Mouse (Mus musculus) fat pad, adult 2 months (tissue): ENCODE results near the gene Hnf1b.

Experiments
- DNase-seq: peaks from one replicate; pipeline ENCODE4 v3.0.0-alpha.2; 2011; ENCODE audit warnings: low read depth, low spot score; ENCODE audit errors: extremely low read depth

Gene Hnf1b

DNA sequence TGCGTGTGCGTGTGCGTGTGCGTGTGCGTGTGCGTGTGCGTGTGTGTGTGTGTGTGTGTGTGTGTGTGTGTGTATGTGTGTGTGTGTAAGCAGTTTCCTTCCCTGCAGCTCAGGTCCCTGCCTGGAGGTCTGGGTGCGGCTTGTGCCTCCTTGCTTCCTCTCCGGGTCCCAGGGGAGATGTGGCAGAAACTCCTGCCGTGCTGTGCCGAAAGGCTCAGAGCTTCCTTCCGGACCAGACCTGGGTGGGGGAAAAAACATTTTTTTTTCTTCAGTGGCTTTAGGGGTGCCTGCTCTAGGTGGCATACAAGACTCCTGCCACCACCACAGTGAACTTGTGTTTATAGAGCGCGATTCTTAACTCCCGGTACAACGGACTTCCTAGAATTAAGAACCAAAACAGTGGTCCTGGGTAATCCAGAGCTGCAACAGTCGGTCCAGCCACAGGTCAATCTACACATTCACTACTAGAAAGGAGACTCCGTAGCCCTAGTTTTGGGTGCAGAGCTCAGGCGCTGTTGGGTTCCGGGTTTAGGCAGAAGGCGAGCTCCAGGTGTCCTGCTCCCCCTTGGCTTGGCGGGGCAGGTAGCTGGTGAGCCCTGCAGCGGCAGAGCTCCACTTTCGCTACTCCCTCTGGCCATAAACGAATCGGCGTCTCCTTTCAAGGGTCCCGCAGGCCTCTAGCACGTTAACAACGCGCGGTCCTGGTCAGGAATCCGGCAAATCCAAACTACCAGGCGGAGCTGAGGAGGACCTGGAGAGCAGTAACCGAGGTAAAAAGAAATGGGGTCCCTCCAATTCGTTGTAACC is at the start of gene Hnf1b:
Gene Hnf1b (plus strand): TSS at position 535 of the 807 bp plus-strand sequence.
- DNase-seq, result no peak

DNA sequence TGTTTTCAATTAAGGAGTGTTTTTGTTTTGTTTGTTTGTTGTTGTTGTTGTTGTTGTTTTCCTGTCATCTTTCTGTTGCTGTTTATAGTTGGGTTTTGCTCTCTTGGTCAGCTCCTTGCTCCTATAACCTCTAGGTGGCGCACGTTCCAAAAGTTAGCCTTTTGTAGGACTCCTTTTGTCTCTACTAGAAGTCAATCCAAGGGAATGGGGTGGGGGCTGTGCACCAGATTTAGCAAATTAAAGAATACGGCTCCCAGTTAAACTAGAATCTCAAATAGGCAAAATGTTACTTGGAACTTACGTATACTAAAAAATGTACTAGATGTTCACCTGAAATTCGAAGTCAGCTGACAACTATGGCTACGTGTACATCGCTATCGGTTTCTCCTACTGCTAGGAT is 47.7 kb upstream of the Hnf1b start:
- DNase-seq, result no peak

DNA sequence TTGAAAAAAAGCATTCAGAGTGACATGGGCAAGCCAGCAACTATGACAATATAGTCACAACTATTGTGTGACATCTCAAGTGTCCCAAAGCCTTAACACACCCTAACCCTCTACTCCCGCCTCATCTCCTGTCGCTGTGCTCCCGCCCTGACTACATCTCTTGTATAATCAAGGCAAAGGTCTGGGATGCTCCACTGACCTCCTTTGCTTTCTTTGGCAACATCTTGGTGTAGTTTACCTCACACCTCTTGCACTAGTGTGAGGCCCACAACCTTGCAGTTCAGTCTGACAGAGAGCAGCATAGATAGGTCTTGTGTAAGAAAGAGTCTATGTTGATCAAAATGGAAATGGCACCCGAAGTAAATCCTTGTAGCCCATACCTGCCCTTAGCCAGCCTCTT is 47.3 kb upstream of the Hnf1b start:
- no peak for DNase-seq

DNA sequence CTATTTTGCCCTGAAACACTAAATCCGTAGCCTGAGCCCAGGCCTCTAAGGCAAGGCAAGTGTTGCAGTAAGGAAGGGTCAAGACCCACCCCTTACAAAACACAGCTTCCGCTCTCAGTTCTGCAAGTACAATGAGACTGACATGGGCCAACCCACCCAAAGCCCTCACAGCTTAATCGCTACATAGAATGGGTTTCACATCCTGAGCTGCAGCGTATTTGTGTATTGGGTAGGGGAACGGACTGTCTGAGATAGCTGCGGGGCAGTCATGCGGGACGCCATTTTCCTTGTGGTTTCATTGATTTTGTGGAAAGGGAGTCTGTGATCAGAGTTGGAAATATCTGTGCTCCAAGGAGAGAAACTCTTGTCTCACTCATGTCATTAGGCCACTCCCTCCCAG is 39.4 kb upstream of the Hnf1b start:
- no peak for DNase-seq

DNA sequence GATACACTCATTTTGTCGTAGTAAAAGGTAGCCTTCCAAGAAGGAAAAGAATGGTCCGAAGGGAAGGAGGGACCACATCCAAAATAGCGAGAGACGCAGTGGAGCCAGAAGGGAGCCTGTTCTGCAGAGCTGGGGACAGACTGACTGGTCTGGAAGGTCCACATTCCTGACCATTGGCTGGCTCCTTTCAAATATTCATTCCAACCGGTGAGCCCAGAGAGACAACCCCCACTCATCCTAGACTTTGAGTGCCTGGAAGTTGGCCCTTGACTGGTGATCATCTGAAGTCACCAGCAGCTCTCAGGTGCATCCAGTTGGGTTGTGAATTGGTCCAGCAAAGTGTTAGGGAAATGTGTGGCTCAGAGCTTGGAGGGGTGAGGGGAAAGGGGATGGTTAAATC is 34.7 kb upstream of the Hnf1b start:
- no peak for DNase-seq

DNA sequence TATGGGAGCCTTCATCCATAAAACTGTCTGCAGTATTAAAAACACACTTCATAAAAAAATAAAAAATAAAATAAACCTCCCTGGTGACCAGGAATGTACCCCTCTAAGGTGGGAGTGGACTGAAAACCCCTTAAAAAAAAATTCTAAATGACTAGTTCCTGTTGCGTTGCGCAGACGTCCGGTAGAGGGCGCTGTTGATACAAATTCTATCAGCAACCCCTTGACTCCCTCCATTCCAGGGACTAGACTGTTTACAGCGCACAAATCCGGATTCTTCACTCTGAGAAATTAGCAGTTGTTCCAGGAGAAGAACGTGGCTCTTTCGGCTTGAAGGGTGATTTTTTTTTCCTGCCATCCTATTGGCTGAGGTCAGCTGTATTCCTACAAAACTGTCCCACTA is 34.2 kb upstream of the Hnf1b start:
- DNase-seq, result no peak

DNA sequence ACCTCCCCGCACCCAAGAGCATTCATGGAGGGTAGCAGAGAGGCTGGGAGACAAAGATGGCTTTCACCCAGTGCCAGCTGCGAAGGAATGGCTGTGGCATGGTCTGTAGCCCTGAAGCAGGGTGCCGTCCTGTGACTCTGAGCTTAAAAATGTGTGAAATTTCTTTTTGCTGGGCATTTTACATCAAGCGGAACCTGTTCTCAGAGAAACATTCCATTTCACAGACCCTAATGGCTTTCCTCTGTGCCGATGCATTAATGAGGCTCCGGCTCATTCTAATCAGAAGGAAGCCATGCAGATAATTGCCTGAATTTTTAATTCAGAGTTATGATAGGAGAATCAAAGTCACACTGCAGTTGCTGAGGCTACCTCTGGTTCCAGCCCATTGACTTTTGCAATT is 32.8 kb upstream of the Hnf1b start:
- DNase-seq, result no peak

DNA sequence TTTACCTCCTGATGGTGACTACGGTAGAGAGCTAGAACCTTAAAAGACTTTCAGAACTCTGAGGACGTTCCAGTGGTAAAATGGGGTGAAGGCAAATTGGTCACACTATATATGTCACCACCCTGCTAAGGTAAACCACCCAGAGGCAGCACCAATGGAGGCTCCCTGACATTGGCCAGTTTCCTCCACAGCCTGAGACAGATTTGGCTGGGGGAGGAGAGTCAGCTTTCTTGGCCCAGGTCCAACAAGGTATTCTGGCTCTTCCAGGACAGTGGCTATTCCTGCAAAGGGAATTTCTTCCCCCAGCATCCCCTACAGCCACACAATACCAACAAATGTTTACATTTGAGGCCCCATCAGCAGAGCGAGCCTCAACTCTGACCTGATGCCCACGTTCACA is 31.9 kb upstream of the Hnf1b start:
- DNase-seq, result no peak

DNA sequence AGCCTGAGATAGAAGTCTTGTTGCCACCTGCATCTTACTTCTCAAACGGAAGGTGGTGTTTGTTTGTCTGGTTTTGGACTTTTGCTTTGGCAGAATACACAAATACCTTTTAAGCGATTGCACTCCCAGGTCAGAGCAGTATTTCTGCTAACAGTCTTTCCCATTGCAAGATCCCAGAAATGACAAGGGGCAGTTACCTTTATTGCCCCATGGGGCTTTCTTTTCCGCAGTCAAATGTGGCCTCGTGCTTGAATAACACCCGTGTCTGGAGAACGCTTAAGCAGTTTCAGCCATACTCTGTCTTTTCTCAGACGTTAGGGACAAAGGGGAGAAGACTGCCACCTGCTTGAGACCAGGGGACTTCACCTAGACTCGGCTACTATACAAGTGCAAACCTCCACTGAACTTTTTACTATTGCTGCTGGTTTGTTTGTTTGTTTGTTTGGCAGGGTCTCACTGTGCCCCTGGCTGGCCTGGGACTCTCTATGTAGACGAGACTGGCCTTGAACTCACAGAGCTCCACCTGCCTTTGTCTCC is 31.2 kb upstream of the Hnf1b start:
- DNase-seq, result no peak

DNA sequence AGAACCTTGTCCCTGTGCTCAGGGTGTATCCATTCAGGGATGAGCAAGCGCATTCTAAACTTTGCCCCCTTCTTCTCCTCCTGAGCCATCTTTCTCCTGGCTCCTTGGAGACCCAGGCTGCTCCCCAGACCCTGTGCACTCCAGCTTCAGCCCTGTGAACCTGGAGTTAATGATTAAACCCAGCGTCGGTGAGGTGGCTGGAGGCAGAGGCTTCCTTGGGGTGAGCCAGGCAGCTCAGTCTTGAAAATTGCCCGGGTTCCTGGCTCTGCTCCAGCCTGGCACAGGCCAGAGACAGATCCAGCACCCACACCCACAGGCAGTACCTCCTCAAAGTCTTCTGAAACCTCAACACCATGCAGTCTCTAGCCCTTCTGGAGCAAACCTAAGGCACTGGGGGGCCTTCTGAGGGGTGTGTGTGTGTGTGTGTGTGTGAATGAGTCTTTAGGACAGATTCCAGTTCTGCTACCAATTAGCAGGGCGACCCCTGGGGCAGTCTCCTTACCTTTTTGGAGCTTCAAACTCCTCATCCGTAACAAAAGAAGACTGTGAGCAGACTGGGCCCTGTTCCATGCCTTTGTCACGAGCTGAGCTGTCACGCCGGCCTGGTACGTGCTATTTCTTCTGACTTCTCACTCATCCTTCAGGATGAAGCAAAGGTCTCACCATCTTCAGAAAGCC is 29.9 kb upstream of the Hnf1b start:
- DNase-seq, result no peak

DNA sequence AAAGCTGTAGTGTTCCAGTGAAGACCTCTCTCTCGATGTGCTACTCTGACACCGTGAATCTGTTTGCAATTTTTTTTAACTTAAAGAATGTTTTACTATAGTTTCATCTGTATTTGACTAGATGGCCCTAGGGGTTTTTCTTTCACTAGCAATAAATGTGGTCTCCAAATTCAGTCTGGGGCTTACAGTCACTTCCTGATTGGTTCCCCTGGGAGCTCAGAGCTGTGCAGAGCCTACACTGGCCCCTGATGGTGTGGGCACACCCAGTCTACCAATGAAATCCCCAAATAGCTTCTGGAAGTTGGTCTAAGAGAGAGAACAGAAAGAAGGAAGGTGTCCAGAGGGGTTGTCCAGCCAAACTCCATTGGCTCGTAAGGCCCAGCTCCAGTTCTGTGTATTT is 23.7 kb upstream of the Hnf1b start:
- no peak for DNase-seq

DNA sequence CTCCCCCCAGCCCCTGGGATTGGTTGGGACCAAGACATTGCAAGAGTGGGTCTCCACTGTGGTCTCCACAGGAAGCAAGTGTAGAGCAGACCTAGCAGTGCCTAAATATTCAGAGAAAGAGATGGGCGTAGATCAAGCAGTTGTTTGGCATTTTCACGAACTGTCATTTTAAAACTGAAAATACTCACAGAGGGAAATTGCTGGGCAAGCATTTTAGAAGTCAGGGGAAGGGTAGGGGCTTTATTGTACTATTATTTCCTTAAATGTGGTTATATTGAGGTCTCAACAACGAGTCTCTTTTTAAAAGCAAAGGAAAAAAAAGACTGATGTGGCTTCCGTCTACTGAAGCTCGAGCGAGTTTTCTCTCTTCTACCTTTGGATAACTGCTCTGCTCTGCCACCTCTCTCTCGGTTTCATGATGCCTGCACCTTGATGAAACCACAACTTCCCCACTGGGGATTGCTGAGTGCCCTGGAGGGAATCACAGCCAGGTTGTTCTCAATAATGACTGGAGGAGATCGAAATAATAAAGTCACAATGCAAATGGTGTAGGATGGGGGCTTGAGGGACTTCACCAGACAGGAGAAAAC is 21.2 kb upstream of the Hnf1b start:
- no peak for DNase-seq

DNA sequence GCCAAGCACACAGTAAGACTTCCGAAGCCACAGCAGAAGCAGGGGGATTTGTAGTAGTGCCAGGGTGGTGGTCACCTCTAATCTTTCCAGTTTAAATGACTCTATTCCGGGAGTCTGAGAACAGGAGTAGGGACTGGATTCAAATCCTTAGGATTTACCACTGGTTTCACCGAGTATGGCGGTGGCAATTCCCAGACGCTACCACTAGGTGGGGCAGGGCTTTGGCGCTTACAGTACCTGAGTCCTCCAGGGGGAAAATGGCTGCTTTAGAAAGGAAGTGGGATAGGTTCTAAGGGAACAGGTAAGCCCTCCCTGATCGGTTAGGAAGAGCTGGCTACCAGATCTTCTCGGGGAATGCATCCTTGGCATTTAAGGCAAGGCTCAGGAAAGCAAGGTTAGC is 17.5 kb upstream of the Hnf1b start:
- no peak for DNase-seq

DNA sequence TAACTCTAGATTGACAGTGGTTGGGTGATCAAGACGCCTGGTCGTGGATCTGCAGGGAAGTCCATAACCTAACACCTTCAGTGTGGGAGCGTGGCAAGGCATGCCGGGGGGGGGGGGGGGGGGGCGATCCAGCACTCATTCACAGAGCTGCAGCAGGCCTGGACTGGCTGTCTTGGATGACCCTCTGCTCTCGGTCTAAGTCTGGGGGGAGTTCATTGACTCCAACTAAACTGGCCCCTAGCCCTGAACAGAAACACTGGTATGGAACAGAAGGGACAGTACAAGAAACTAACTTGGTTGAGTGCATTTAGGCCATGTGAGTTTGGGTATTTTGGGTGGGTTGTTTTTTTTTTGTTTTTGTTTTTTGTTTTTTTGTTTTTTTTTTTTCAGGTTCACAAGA is 16.3 kb upstream of the Hnf1b start:
- no peak for DNase-seq

DNA sequence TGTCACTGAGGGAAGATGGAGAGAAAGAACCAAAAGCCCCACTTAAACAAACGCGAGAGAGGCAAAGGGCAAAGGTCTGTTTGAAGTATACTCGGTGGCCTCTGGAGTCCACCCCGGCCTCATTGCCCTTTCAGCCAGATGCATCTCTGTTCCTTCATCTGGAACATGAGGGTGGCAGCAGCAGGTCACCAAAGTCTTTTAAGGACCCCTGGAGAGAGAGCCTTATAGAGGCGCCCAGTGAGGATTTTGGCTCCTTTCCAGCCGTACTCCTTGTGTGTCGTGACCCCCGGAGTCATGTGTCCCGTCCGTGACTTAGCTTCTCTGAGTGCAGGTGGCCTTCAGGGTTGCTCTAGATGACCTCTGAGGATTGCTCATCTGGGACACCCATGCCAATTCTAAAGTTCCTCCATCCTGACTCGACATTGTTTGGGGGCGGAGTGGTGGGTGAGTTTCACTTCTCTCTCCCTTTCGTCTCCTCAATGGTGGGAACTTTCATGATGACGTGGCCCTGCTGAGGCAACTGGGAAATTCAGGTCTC is 15.8 kb upstream of the Hnf1b start:
- no peak for DNase-seq

DNA sequence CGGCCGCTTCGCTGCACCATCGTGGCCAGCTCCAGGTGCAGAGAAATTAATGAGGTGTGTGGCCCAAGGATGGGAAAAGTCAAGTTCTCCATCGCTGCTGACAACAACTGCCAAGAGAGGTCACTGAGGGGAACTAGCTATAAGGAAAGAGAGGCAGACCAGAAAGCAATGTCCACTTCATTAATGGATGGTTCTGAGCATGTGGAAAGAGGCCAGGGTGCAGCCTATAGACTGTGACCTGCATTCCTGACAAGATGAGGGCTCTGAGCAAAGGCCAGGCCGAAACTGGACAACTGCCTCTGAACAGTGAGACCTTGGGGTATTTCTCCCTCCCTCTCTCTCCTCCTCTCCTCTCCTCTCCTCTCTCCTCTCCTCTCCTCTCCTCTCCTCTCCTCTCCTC is 10.4 kb upstream of the Hnf1b start:
- DNase-seq, result no peak

DNA sequence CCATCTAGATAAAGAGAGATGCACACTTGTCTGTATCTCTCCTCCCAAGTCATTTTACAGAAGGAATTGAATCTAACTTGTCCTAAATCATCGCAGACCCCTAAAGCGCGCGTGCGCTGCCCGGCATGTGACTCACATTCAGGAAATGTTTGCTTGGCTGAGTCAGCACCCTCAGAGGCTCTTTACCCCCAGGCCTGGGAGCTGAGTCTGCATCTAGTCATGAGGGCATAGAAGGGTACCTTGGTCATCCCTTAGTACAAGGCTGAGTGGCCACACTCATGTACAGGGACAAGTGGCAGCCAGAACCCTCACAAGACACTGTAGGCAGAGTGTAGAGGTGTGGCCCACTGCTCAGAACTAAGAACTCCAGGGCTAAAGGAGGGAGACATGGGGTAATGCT is 6.3 kb upstream of the Hnf1b start:
- DNase-seq, result no peak

DNA sequence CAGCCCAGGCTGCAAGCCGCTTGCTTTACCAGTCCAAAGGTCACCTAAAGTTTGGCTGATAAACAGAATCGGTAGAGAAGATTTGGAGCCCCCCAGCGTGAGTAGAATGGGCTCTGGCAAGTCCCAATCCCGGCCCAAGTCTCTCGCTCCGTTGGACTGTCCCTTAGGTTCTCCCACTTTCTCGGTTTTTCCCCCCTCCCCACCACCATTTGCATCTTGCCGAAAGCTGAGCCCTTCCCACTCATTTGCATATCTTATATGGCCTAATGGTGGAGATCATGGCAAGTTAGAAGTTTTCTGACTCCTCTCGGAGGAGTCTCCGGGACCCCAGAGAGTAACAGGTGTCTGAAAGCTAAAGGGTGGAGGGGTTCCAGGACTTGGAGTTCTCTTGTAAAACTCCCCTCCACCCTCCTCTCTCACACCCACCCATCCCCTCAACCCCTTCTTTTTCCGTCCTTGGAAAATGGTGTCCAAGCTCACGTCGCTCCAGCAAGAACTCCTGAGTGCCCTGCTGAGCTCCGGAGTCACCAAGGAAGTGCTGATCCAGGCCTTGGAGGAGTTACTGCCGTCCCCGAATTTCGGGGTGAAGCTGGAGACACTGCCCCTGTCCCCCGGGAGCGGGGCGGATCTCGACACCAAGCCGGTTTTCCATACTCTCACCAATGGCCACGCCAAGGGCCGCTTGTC is 866 bp downstream of the Hnf1b start:
- no peak for DNase-seq

DNA sequence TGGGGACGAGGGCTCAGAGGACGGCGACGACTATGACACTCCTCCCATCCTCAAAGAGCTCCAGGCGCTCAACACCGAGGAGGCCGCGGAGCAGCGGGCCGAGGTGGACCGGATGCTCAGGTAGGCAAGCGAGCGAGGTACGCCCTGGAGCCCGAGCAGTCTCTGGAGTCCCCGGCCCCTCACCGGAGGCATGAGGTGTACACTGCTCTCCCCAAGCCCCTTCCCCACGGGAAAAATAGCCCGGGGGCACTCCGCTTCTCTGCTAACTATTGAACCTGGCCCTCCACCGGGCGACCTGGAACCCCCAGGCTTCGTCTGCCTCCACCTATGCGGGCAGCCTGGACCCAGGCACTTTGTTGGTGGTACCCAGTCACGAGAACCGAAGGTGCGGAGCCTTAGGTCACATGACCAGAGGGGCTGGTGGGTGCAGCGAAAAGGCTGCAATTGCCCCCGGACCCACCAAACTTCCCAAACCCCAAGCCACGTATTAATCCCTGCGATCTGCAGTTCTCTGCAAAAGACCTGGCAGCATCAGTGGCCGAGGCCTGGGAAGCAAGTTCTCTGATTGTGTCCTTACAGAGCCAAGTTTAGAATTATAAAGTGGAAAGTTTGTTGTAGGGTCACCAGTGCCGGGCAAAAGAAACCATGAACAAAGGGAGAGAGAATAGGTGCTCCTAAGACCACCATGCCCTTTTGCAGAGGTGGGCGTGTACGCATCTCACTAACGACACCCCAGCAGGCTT is 1.6 kb downstream of the Hnf1b start:
- DNase-seq, result no peak

DNA sequence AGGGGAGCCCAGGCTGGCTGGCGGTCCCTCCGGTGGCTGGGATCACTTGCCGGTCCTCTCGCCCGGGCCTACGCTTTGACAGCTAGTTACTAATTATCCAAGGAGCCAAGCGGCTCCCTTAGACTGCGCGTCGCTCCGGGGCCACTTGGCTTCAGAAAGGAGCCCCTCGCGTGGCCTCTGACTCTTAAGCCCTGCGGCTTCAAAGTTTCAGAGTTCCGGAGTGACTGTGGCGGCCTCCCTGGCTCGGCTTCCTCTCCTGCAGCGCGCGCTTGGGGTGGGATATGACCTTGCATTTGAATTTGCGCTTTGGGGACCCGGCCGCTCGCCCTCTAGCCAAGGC is 2.1 kb downstream of the Hnf1b start:
- DNase-seq, result no peak
